Mouse (Mus musculus) liver, embryonic 14.5 days (tissue): ENCODE data around the gene Stpg4. TPM values are rescaled to one million over a fixed set of nuclear protein-coding genes. Genes with fewer than 3 reads are reported as not detected.

ENCODE experiments used
- ATAC-seq: fragments of 200-750 bp; cut with Nextera tagmentation; 2 replicates; pipeline ENCODE4 v1.8.0; 2017; ENCODE audit warnings: moderate number of reproducible peaks, mild to moderate bottlenecking, moderate library complexity; ENCODE audit not compliant: insufficient read depth
- DNase-seq, 3 experiments: peaks; one replicate each; pipeline ENCODE4 v3.0.0-alpha.2; 2012 to 2013; ENCODE audit warnings: low read depth in 3 of 3, low spot score in 3 of 3
- H3K27ac ChIP-seq: fragments of 300-500 bp; sonication (generic); 2 replicates; pipeline ENCODE4 v1.5.1; 2014; ENCODE audit warnings: moderate library complexity, mild to moderate bottlenecking, control low read depth, inconsistent platforms
- H3K27me3 ChIP-seq: fragments of 300-500 bp; sonication (generic); 2 replicates; pipeline ENCODE4 v1.6.1; 2014; ENCODE audit warnings: mild to moderate bottlenecking, low read length, moderate library complexity; ENCODE audit not compliant: control insufficient read depth, insufficient read depth
- H3K36me3 ChIP-seq: fragments of 300-500 bp; sonication (generic); replicated peaks from 2 replicates; pipeline ENCODE4 v1.6.1; 2014; ENCODE audit warnings: low read depth; ENCODE audit not compliant: control insufficient read depth, insufficient read depth
- H3K4me1 ChIP-seq, 2 experiments: fragments of 200-500 bp in 1 of 2; fragments of 300-500 bp in 1 of 2; sonication (generic) in 1 of 2; replicated peaks; 2 replicates each; pipeline ENCODE4 v1.6.1; 2012 to 2014; ENCODE audit warnings: antibody characterized with exemption in 1 of 2, inconsistent platforms in 1 of 2, low read length in 1 of 2; ENCODE audit not compliant: control insufficient read depth in 2 of 2, insufficient read depth in 2 of 2
- H3K4me2 ChIP-seq: fragments of 300-500 bp; sonication (generic); 2 replicates; pipeline ENCODE4 v1.6.1; 2014; ENCODE audit warnings: low read depth, mild to moderate bottlenecking, control low read depth, moderate library complexity
- H3K4me3 ChIP-seq, 2 experiments: fragments of 200-500 bp in 1 of 2; fragments of 300-500 bp in 1 of 2; sonication (generic) in 1 of 2; 2 replicates each; pipeline ENCODE4 v1.5.1; 2012 to 2014; ENCODE audit warnings: low read depth in 2 of 2, low read length in 2 of 2, mild to moderate bottlenecking in 2 of 2, control low read depth in 1 of 2, inconsistent platforms in 1 of 2, moderate library complexity in 1 of 2; ENCODE audit not compliant: insufficient read depth in 1 of 2
- H3K9ac ChIP-seq: fragments of 300-500 bp; sonication (generic); replicated peaks from 2 replicates; pipeline ENCODE4 v1.6.1; 2014; ENCODE audit warnings: mild to moderate bottlenecking, control low read depth, moderate library complexity
- H3K9me3 ChIP-seq: fragments of 300-500 bp; sonication (generic); 2 replicates; pipeline ENCODE4 v1.6.1; 2016; ENCODE audit warnings: low read length, mixed read lengths; ENCODE audit not compliant: control insufficient read depth
- CTCF ChIP-seq: IDR thresholded peaks from 2 replicates; pipeline ENCODE4 v1.5.1; 2016; ENCODE audit warnings: antibody characterized with exemption, low read depth, control low read depth
- EP300 ChIP-seq: IDR thresholded peaks from 2 replicates; pipeline ENCODE4 v1.6.1; 2016; ENCODE audit warnings: antibody characterized with exemption, low read depth
- WGBS: fragments of 180-500 bp; shearing (Covaris S2); extraction: QIAGEN DNeasy Blood & Tissue Kit; methylation state at CpG from one replicate; pipeline ENCODE4 v1.1.7; 2014; ENCODE audit not compliant: insufficient replicate concordance; 5-methylcytosine and 5-hydroxymethylcytosine counted together
- polyA plus RNA-seq, 2 experiments: library from polyadenylated mRNA; depleted of rRNA in 1 of 2; stranded (reverse) in 1 of 2; unstranded in 1 of 2; fragments of >200 nt; fragmentation: Nextera tagmentation in 1 of 2; extraction: Ambion mirVana in 1 of 2; gene quantifications; 2 replicates each; pipeline versions ENCODE4 v1.2.1 to v1.2.3; 2012 to 2014

The Stpg4 gene
- polyA plus RNA-seq, 2 experiments, result not detected

DNA sequence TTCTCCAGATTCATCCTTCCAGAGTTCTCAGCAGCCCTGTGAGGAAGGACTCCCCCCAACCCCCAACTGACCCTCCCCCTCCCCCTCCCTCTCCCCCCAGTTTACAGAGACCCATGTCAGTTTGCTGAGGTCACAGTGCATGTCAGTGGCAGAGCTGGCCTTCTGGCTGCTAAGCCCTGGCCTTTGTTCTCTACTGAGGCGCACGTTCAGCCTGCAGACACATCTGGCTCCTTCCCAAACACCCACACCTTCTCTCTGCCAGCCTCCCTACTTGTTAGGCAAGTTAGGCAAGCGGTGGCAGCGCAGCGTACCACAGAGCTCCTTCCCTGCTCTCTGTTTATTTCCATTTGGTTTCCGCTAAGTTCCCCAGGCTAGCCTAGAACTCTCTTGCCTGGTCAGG, 50.0 kb downstream of the Stpg4 start:
- Histone ChIP-seq H3K27ac (no peak overlapping the region), H3K4me3 (no peak overlapping the region), H3K4me2 (no peak overlapping the region), H3K36me3 (no peaks in the 10 kb centered on the region), H3K9me3 (no peaks in the 10 kb centered on the region), H3K4me1 (0 out of 4 replicates have a peak, but pooled peaks cover 0 to 7% of the 10 kb centered on the region in 2 experiments), H3K27me3 (no peaks in the 10 kb centered on the region), H3K9ac (no peak overlapping the region)
- TF ChIP-seq CTCF (no peak), EP300 (no peak)
- 70% methylated on average over 6 of the region's 6 CpGs for WGBS
- ATAC-seq, result peak; percentile 32; the same call in 1 of the 2 replicates
- DNase-seq, result no peak

- ATAC-seq, result peak; percentile 35
- H3K36me3 ChIP-seq, result no peaks in the 10 kb centered on the region
- WGBS, result 72% methylated on average over 6 of the region's 6 CpGs
- H3K27me3 ChIP-seq, result no peaks in the 10 kb centered on the region
- no peak for DNase-seq
- no peak overlapping the region for H3K4me3 ChIP-seq
- no peak overlapping the region for H3K27ac ChIP-seq
- H3K4me2 ChIP-seq, result no peak overlapping the region
- H3K9ac ChIP-seq, result no peak overlapping the region
- 0 out of 4 replicates have a peak, but pooled peaks cover 0 to 7% of the 10 kb centered on the region in 2 experiments for H3K4me1 ChIP-seq
- TF ChIP-seq CTCF, result no peak
- TF ChIP-seq EP300, result no peak
- no peaks in the 10 kb centered on the region for H3K9me3 ChIP-seq
Measured at GRCm38 (mm10) chr17:87376831-87377471, 50.6 kb downstream of the Stpg4 start.

DNA sequence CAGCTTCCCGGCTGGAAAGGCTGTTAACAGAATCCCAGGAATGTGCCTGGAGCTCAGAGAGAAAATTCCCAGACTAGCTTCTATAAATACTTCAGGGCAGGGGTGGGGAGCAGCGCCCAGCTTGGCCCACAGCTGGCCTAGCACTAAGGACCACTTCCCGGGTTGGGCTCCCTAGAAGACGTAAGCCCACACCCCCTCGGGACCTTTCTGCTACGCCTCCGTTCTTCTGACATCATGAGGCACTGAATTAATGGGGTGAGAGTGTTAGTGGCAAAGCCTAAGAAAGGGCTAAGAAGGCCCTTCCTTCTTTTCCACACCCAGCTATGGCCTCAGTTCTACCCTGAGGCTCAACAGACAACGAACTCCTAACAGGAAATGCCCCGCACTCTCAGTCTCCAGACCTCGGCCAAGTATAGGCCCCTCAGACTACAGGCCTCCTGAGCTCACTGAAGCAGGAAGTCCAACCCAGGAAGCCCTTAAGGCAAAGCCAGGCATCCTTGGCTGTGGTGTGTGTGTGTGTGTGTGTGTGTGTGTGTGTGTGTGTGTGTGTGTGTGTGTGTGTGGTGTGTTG, 51.5 kb downstream of the Stpg4 start:
- WGBS, result 46% methylated on average over 10 of the region's 10 CpGs
- Histone ChIP-seq H3K9me3 (no peaks in the 10 kb centered on the region), H3K27me3 (no peaks in the 10 kb centered on the region), H3K4me1 (0 out of 4 replicates have a peak, but pooled peaks cover 0 to 7% of the 10 kb centered on the region in 2 experiments), H3K4me3 (no peak overlapping the region), H3K9ac (no peak overlapping the region), H3K4me2 (no peak overlapping the region), H3K36me3 (no peaks in the 10 kb centered on the region), H3K27ac (no peak overlapping the region)
- ATAC-seq (peak; percentile 21; the same call in 1 of the 2 replicates), DNase-seq (no peak)
- TF ChIP-seq CTCF (no peak), EP300 (no peak)

- Histone ChIP-seq H3K9me3 (no peaks in the 10 kb centered on the region), H3K27me3 (no peaks in the 10 kb centered on the region), H3K4me2 (no peak overlapping the region), H3K27ac (no peak overlapping the region), H3K9ac (no peak overlapping the region), H3K4me1 (0 out of 4 replicates have a peak, but pooled peaks cover 0 to 7% of the 10 kb centered on the region in 2 experiments), H3K4me3 (no peak overlapping the region), H3K36me3 (no peaks in the 10 kb centered on the region)
- ATAC-seq, result no peak
- DNase-seq, result no peak
- 75% methylated on average over 9 of the region's 9 CpGs for WGBS
- TF ChIP-seq CTCF (no peak), EP300 (no peak)
Measured at GRCm38 (mm10) chr17:87373327-87373726, 54.2 kb downstream of the Stpg4 start.

- H3K4me3 ChIP-seq, result no peak overlapping the region
Measured at GRCm38 (mm10) chr17:87372189-87372588, 55.4 kb downstream of the Stpg4 start.

More at GRCm38 (mm10) chr17:87372189-87372588, 55.4 kb downstream of the Stpg4 start:
- 0 out of 4 replicates have a peak, but pooled peaks cover 0 to 3% of the 10 kb centered on the region in 2 experiments for H3K4me1 ChIP-seq
- H3K36me3 ChIP-seq, result no peaks in the 10 kb centered on the region
- H3K4me2 ChIP-seq, result no peak overlapping the region
- TF ChIP-seq EP300, result no peak
- no peak for TF ChIP-seq CTCF
- H3K9me3 ChIP-seq, result no peaks in the 10 kb centered on the region
- DNase-seq, result no peak
- 76% methylated on average over 7 of the region's 7 CpGs for WGBS
- no peak for ATAC-seq
- H3K27me3 ChIP-seq, result no peaks in the 10 kb centered on the region
- H3K9ac ChIP-seq, result no peak overlapping the region
- no peak overlapping the region for H3K27ac ChIP-seq
